Mouse (Mus musculus): ENCODE measurements around the gene Ppm1h. TPM values are rescaled to one million over a fixed set of nuclear protein-coding genes. Genes with fewer than 3 reads are reported as not detected.

Gene Ppm1h
- polyA plus RNA-seq, 1 experiment from 2014 or later: 20.2 TPM

- peaks cover 33% of the 10 kb centered on the region for H3K4me1 ChIP-seq
- no peaks in the 10 kb centered on the region for H3K9me3 ChIP-seq (replicated peaks)
- peaks cover 34% of the 10 kb centered on the region for H3K36me3 ChIP-seq
- peak overlapping the region; percentile 82 for H3K9ac ChIP-seq
- H3K27ac ChIP-seq: peak overlapping the region; percentile 56
- ATAC-seq (replicated peaks; ENCODE audit: low FRiP score): no peak
- H3K4me2 ChIP-seq: peak overlapping the region; percentile 67
- WGBS: 44% methylated on average over 10 of the region's 10 CpGs
- H3K27me3 ChIP-seq: no peaks in the 10 kb centered on the region
- H3K4me3 ChIP-seq (replicated peaks): peak overlapping the region; percentile 74
Observed at GRCm38 (mm10) chr10:122983579-122984530, 305.3 kb downstream of the Ppm1h start.

GRCm38 (mm10) chr10:122984531-122985251, 306.1 kb downstream of the Ppm1h start:
- H3K4me1 ChIP-seq: peaks cover 33% of the 10 kb centered on the region
- ATAC-seq (replicated peaks; ENCODE audit: low FRiP score): no peak
- peak overlapping the region; percentile 82 for H3K9ac ChIP-seq
- peak overlapping the region; percentile 74 for H3K4me3 ChIP-seq (replicated peaks)
- H3K9me3 ChIP-seq (replicated peaks): no peaks in the 10 kb centered on the region
- peaks cover 29% of the 10 kb centered on the region for H3K36me3 ChIP-seq
- peak overlapping the region; percentile 99 for H3K27ac ChIP-seq
- peak overlapping the region; percentile 67 for H3K4me2 ChIP-seq
- H3K27me3 ChIP-seq: no peaks in the 10 kb centered on the region
- WGBS: 2% methylated on average over 10 of the region's 10 CpGs

- H3K27me3 ChIP-seq: no peaks in the 10 kb centered on the region
- H3K4me1 ChIP-seq: peaks cover 33% of the 10 kb centered on the region
- peak overlapping the region; percentile 82 for H3K9ac ChIP-seq
- 1% methylated on average over 37 of the region's 37 CpGs for WGBS
- no peak for ATAC-seq (replicated peaks; ENCODE audit: low FRiP score)
- H3K36me3 ChIP-seq: peaks cover 29% of the 10 kb centered on the region
- H3K9me3 ChIP-seq (replicated peaks): no peaks in the 10 kb centered on the region
- H3K27ac ChIP-seq: peak overlapping the region; percentile 99
- H3K4me2 ChIP-seq: peak overlapping the region; percentile 67
- peak overlapping the region; percentile 74 for H3K4me3 ChIP-seq (replicated peaks)
Observed at GRCm38 (mm10) chr10:122985252-122985514, 306.6 kb downstream of the Ppm1h start.

- peak overlapping the region; percentile 67 for H3K4me2 ChIP-seq
- peak; percentile 90 for ATAC-seq (replicated peaks; ENCODE audit: low FRiP score)
- peaks cover 27% of the 10 kb centered on the region for H3K36me3 ChIP-seq
- peak overlapping the region; percentile 82 for H3K9ac ChIP-seq
- peak overlapping the region; percentile 99 for H3K27ac ChIP-seq
- H3K4me3 ChIP-seq (replicated peaks): peak overlapping the region; percentile 74
- peaks cover 33% of the 10 kb centered on the region for H3K4me1 ChIP-seq
- H3K9me3 ChIP-seq (replicated peaks): no peaks in the 10 kb centered on the region
- H3K27me3 ChIP-seq: no peaks in the 10 kb centered on the region
- under 1% methylated on average over 60 of the region's 115 CpGs for WGBS
Observed at GRCm38 (mm10) chr10:122985515-122986319, 307.2 kb downstream of the Ppm1h start.

GRCm38 (mm10) chr10:122986320-122987225, 308.0 kb downstream of the Ppm1h start:
- Histone ChIP-seq H3K9ac (peak overlapping the region; percentile 82), H3K4me2 (peak overlapping the region; percentile 67), H3K36me3 (peaks cover 27% of the 10 kb centered on the region), H3K9me3 (replicated peaks) (no peaks in the 10 kb centered on the region), H3K27me3 (no peaks in the 10 kb centered on the region), H3K4me1 (peaks cover 33% of the 10 kb centered on the region), H3K4me3 (replicated peaks) (peak overlapping the region; percentile 74), H3K27ac (peak overlapping the region; percentile 99)
- WGBS: 11% methylated on average over 45 of the region's 54 CpGs
- peak; percentile 88 for ATAC-seq (replicated peaks; ENCODE audit: low FRiP score)

- Histone ChIP-seq H3K36me3 (peaks cover 25% of the 10 kb centered on the region), H3K9ac (peak overlapping the region; percentile 3; the same call in 1 of the 2 replicates)
- 18% methylated on average over 9 of the region's 9 CpGs for WGBS
Observed at GRCm38 (mm10) chr10:122987671-122988128, 309.1 kb downstream of the Ppm1h start.

GRCm38 (mm10) chr10:122988372-122988771, 309.8 kb downstream of the Ppm1h start:
- H3K9me3 ChIP-seq (replicated peaks): no peaks in the 10 kb centered on the region
- no peaks in the 10 kb centered on the region for H3K27me3 ChIP-seq
- H3K4me1 ChIP-seq: peaks cover 30% of the 10 kb centered on the region
- H3K9ac ChIP-seq: no peak overlapping the region
- H3K36me3 ChIP-seq: peaks cover 23% of the 10 kb centered on the region
- H3K4me2 ChIP-seq: peak overlapping the region; percentile 67; the same call in 1 of the 2 replicates
- H3K27ac ChIP-seq: peak overlapping the region; percentile 48
- no peak overlapping the region for H3K4me3 ChIP-seq (replicated peaks)
- WGBS: 77% methylated on average over 7 of the region's 7 CpGs
- no peak for ATAC-seq (replicated peaks; ENCODE audit: low FRiP score)

More at GRCm38 (mm10) chr10:122987671-122988128, 309.1 kb downstream of the Ppm1h start:
- H3K27ac ChIP-seq: peak overlapping the region; percentile 48
- H3K27me3 ChIP-seq: no peaks in the 10 kb centered on the region
- peak overlapping the region; percentile 67 for H3K4me2 ChIP-seq
- peaks cover 33% of the 10 kb centered on the region for H3K4me1 ChIP-seq
- no peaks in the 10 kb centered on the region for H3K9me3 ChIP-seq (replicated peaks)
- no peak overlapping the region for H3K4me3 ChIP-seq (replicated peaks)
- no peak for ATAC-seq (replicated peaks; ENCODE audit: low FRiP score)

- Histone ChIP-seq H3K9me3 (replicated peaks) (no peaks in the 10 kb centered on the region), H3K4me1 (peaks cover 28% of the 10 kb centered on the region), H3K9ac (no peak overlapping the region), H3K36me3 (peaks cover 32% of the 10 kb centered on the region), H3K4me2 (no peak overlapping the region), H3K27ac (no peak overlapping the region), H3K4me3 (replicated peaks) (no peak overlapping the region), H3K27me3 (no peaks in the 10 kb centered on the region)
- no peak for ATAC-seq (replicated peaks; ENCODE audit: low FRiP score)
- WGBS: 92% methylated on average over 9 of the region's 9 CpGs
Observed at GRCm38 (mm10) chr10:122989916-122990315, 311.4 kb downstream of the Ppm1h start.

- Histone ChIP-seq H3K4me1 (peaks cover 28% of the 10 kb centered on the region), H3K27me3 (no peaks in the 10 kb centered on the region), H3K4me3 (replicated peaks) (no peak overlapping the region), H3K9me3 (replicated peaks) (no peaks in the 10 kb centered on the region), H3K36me3 (peaks cover 39% of the 10 kb centered on the region), H3K4me2 (no peak overlapping the region), H3K27ac (no peak overlapping the region), H3K9ac (no peak overlapping the region)
- ATAC-seq (replicated peaks; ENCODE audit: low FRiP score): no peak
- whole genome bisulfite sequencing: 95% methylated on average over 6 of the region's 6 CpGs
Observed at GRCm38 (mm10) chr10:122990606-122991005, 312.0 kb downstream of the Ppm1h start.

GRCm38 (mm10) chr10:122991053-122991452, 312.5 kb downstream of the Ppm1h start:
- Histone ChIP-seq H3K27ac (no peak overlapping the region), H3K9ac (no peak overlapping the region), H3K4me2 (no peak overlapping the region), H3K9me3 (replicated peaks) (no peaks in the 10 kb centered on the region), H3K4me3 (replicated peaks) (no peak overlapping the region), H3K27me3 (no peaks in the 10 kb centered on the region), H3K36me3 (peaks cover 43% of the 10 kb centered on the region), H3K4me1 (peaks cover 28% of the 10 kb centered on the region)
- WGBS: 89% methylated on average over 9 of the region's 9 CpGs
- ATAC-seq (replicated peaks; ENCODE audit: low FRiP score): no peak

GRCm38 (mm10) chr10:122991648-122992047, 313.1 kb downstream of the Ppm1h start:
- no peak for ATAC-seq (replicated peaks; ENCODE audit: low FRiP score)
- Histone ChIP-seq H3K4me1 (peaks cover 28% of the 10 kb centered on the region), H3K9ac (no peak overlapping the region), H3K9me3 (replicated peaks) (no peaks in the 10 kb centered on the region), H3K36me3 (peaks cover 49% of the 10 kb centered on the region), H3K27ac (no peak overlapping the region), H3K4me2 (no peak overlapping the region), H3K27me3 (no peaks in the 10 kb centered on the region), H3K4me3 (replicated peaks) (no peak overlapping the region)
- 91% methylated on average over 9 of the region's 9 CpGs for WGBS

Measured in kidney, embryonic 15.5 days (tissue).